Mouse (Mus musculus): Measurements from ENCODE around the gene Rnaseh2b. TPM values are rescaled to one million over a fixed set of nuclear protein-coding genes. Genes with fewer than 3 reads are reported as not detected.

Gene Rnaseh2b
- polyA plus RNA-seq, 1 experiment, result 75.0 TPM

DNA sequence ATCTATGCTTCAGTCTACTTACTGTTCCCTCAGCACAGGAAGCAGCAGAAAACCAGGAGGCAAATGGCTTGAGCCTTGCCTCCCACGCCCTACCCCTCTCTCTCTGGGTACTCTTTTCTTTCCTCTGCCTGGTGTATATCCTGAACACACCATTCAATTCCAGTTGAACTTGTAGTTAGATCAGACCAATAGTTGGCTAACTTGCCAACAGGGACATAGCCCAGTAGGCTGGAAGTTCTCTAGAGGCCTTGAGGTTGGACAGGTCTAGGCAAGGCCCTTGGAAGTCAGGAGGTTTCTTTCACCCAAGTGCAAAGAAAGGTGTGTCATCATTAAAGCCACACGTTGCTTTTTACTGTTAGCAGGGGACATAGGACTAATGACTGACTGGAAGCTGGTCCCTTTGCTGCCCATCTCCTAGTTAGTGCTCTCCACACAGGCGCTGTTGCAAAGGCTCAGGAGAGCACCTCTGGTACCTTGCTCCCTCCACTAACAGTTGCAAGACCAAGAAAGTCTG is 91.5 kb downstream of the Rnaseh2b start:
- Histone ChIP-seq H3K36me3 (ENCODE audit: control insufficient read depth, insufficient read depth, low read length, poor library complexity, severe bottlenecking) (no peaks in the 10 kb centered on the region), H3K27me3 (ENCODE audit: control insufficient read depth, insufficient read depth, low read length, poor library complexity, severe bottlenecking) (no peaks in the 10 kb centered on the region), H3K4me3 (ENCODE audit: low read depth, low read length) (no peak overlapping the region), H3K9ac (ENCODE audit: low read depth, poor library complexity, severe bottlenecking) (no peak overlapping the region), H3K9me3 (replicated peaks; ENCODE audit: control insufficient read depth, insufficient read depth, low read length, poor library complexity, severe bottlenecking) (no peaks in the 10 kb centered on the region), H3K27ac (ENCODE audit: insufficient read depth, low read length) (no peak overlapping the region), H3K4me1 (ENCODE audit: control insufficient read depth, insufficient read depth, low read length) (no peaks in the 10 kb centered on the region)
- TF ChIP-seq CTCF (IDR thresholded peaks at IDR 0.05; ENCODE audit: low read depth, low read length) (no peak), POLR2A (IDR thresholded peaks at IDR 0.05; ENCODE audit: insufficient read depth, low read length) (no peak), EP300 (IDR thresholded peaks at IDR 0.05; ENCODE audit: insufficient read depth, low read depth, low read length) (no peak)

DNA sequence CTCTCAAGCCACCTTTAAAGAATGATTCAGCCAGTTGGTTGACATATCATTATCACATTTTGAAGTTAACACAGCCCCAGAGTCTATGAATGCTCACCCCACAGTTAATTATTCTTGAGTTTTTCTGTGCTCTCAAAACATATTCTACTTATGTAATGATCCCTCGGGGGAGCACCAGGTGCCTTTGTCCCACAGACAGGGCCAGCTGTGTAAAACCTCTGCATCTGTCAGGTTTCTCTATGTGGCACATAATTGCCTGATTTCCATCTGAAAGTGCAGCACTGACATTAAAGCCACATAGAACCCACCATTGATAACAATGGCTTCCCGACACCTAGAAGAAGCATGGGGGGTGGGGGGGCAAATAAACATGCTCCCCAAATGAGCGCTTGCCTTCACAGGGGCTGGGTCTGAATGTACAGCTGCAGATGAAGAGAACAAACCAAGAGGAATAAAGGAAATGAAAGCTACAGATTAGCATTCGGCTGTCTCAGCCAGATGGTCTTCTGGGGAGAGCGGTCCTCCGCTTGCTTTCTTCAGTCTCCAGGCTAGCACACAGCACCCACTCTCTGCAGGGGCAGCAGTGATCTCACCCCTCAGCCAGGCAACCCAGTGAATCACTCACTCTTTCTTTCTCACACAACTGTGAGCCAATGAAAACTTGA is 96.8 kb downstream of the Rnaseh2b start:
- Histone ChIP-seq H3K9ac (ENCODE audit: low read depth, poor library complexity, severe bottlenecking) (no peak overlapping the region), H3K9me3 (replicated peaks; ENCODE audit: control insufficient read depth, insufficient read depth, low read length, poor library complexity, severe bottlenecking) (no peaks in the 10 kb centered on the region), H3K4me1 (ENCODE audit: control insufficient read depth, insufficient read depth, low read length) (no peaks in the 10 kb centered on the region), H3K36me3 (ENCODE audit: control insufficient read depth, insufficient read depth, low read length, poor library complexity, severe bottlenecking) (no peaks in the 10 kb centered on the region), H3K27me3 (ENCODE audit: control insufficient read depth, insufficient read depth, low read length, poor library complexity, severe bottlenecking) (no peaks in the 10 kb centered on the region), H3K4me3 (ENCODE audit: low read depth, low read length) (no peak overlapping the region), H3K27ac (ENCODE audit: insufficient read depth, low read length) (no peak overlapping the region)
- TF ChIP-seq CTCF (IDR thresholded peaks at IDR 0.05; ENCODE audit: low read depth, low read length), result no peak
- no peak for TF ChIP-seq EP300 (IDR thresholded peaks at IDR 0.05; ENCODE audit: insufficient read depth, low read depth, low read length)
- no peak for TF ChIP-seq POLR2A (IDR thresholded peaks at IDR 0.05; ENCODE audit: insufficient read depth, low read length)

DNA sequence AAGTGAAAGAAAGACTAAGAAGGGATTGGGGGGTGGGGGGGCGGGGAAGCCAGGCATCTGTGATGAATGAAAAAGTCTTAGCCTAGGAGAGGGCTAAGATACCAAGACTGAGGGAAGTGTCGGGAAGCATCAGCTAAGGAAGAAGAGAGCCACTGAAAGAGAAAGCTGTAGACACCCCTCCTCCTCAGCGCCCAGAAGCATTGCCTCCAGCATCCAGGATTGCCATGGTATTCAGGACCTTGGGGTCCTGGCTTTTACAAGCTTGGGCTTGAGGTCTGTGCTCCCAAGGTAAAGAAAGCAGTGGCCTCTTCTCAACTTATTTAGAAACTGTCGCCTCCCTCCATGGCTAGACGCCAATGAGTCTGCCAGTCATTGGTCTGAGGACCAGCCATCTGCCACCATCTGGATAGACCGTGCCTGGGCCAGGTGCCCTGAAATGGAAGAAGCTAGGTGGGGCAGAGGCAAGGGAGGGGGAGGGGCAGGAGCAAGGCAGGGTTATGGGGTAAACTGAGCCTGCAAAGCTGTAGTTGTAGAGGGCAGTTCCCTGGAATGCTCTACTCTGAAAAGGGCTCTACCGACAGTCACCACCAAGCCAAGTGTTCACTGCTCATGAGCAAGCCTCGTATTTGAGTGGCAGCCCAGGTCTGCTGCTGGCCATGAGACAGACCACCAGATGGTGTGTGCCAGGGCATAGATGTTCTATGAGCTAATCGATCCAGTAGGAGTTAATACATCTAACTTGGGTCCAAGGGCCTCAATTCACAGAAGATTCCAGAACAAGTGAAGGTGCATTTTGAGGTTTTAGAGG is 97.5 kb downstream of the Rnaseh2b start:
- Histone ChIP-seq H3K9me3 (replicated peaks; ENCODE audit: control insufficient read depth, insufficient read depth, low read length, poor library complexity, severe bottlenecking) (no peaks in the 10 kb centered on the region), H3K4me1 (ENCODE audit: control insufficient read depth, insufficient read depth, low read length) (no peaks in the 10 kb centered on the region), H3K4me3 (ENCODE audit: low read depth, low read length) (no peak overlapping the region), H3K9ac (ENCODE audit: low read depth, poor library complexity, severe bottlenecking) (no peak overlapping the region), H3K36me3 (ENCODE audit: control insufficient read depth, insufficient read depth, low read length, poor library complexity, severe bottlenecking) (no peaks in the 10 kb centered on the region), H3K27me3 (ENCODE audit: control insufficient read depth, insufficient read depth, low read length, poor library complexity, severe bottlenecking) (no peaks in the 10 kb centered on the region), H3K27ac (ENCODE audit: insufficient read depth, low read length) (no peak overlapping the region)
- no peak for TF ChIP-seq CTCF (IDR thresholded peaks at IDR 0.05; ENCODE audit: low read depth, low read length)
- TF ChIP-seq EP300 (IDR thresholded peaks at IDR 0.05; ENCODE audit: insufficient read depth, low read depth, low read length), result no peak

DNA sequence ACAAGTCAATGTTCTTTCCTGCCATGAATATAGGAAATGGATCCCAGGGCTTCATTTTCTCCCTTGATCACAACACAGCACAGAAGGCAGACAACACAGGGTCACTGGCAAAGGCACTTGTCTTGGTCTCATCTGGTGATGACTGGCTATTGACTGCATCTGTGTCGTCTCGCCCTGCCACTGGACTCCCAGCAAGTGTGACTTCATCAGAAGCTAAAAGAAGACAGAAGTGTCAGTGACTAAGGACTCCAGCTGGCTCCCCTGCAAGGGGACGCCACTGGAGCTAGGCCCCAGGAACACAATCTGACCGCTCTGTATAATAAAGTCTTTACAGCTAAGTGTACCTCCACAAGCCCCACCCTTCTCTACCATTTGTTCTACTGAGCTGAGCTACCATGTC is 100.4 kb downstream of the Rnaseh2b start:
- Histone ChIP-seq H3K4me1 (ENCODE audit: control insufficient read depth, insufficient read depth, low read length) (no peaks in the 10 kb centered on the region), H3K27ac (ENCODE audit: insufficient read depth, low read length) (no peak overlapping the region), H3K4me3 (ENCODE audit: low read depth, low read length) (no peak overlapping the region), H3K27me3 (ENCODE audit: control insufficient read depth, insufficient read depth, low read length, poor library complexity, severe bottlenecking) (no peaks in the 10 kb centered on the region), H3K9me3 (replicated peaks; ENCODE audit: control insufficient read depth, insufficient read depth, low read length, poor library complexity, severe bottlenecking) (no peaks in the 10 kb centered on the region), H3K9ac (ENCODE audit: low read depth, poor library complexity, severe bottlenecking) (no peak overlapping the region), H3K36me3 (ENCODE audit: control insufficient read depth, insufficient read depth, low read length, poor library complexity, severe bottlenecking) (no peaks in the 10 kb centered on the region)
- TF ChIP-seq CTCF (IDR thresholded peaks at IDR 0.05; ENCODE audit: low read depth, low read length) (no peak), EP300 (IDR thresholded peaks at IDR 0.05; ENCODE audit: insufficient read depth, low read depth, low read length) (no peak), POLR2A (IDR thresholded peaks at IDR 0.05; ENCODE audit: insufficient read depth, low read length) (no peak)

DNA sequence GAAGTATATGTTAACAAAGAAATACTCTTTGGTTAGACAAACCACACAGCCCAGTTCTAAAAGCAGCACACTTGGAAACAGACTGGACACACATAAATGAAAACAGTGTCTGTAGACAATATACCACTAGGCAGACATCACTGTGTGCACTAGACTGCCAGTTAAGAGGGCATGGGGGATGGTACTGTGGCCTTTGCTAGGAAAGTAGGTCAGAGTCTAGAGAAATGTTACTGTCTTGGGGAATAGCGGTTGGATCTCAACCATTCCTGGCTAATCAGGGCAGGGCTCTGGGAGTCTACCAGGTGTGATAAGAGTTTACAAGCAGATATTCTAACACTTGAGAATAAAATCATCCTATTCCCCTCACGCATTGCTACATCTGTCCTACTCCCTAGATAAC is 103.0 kb downstream of the Rnaseh2b start:
- Histone ChIP-seq H3K4me3 (ENCODE audit: low read depth, low read length) (no peak overlapping the region), H3K27ac (ENCODE audit: insufficient read depth, low read length) (no peak overlapping the region), H3K9ac (ENCODE audit: low read depth, poor library complexity, severe bottlenecking) (no peak overlapping the region), H3K27me3 (ENCODE audit: control insufficient read depth, insufficient read depth, low read length, poor library complexity, severe bottlenecking) (no peaks in the 10 kb centered on the region), H3K9me3 (replicated peaks; ENCODE audit: control insufficient read depth, insufficient read depth, low read length, poor library complexity, severe bottlenecking) (no peaks in the 10 kb centered on the region), H3K36me3 (ENCODE audit: control insufficient read depth, insufficient read depth, low read length, poor library complexity, severe bottlenecking) (no peaks in the 10 kb centered on the region), H3K4me1 (ENCODE audit: control insufficient read depth, insufficient read depth, low read length) (no peaks in the 10 kb centered on the region)
- TF ChIP-seq CTCF (IDR thresholded peaks at IDR 0.05; ENCODE audit: low read depth, low read length) (no peak), POLR2A (IDR thresholded peaks at IDR 0.05; ENCODE audit: insufficient read depth, low read length) (no peak), EP300 (IDR thresholded peaks at IDR 0.05; ENCODE audit: insufficient read depth, low read depth, low read length) (no peak)
